Mouse (Mus musculus) CD4-positive, CD25-positive, alpha-beta regulatory T cell (primary cell): ENCODE measurements around the gene Rbbp6. TPM values are rescaled to one million over a fixed set of nuclear protein-coding genes. Genes with fewer than 3 reads are reported as not detected.

Experiments
- polyA plus RNA-seq: library from polyadenylated mRNA; unstranded; fragments of 100-300 nt; shearing (Covaris generic); gene quantifications from one replicate; pipeline ENCODE4 v1.2.1, GENCODE M21; 2017

The Rbbp6 gene
- polyA plus RNA-seq = 48.0 TPM

GRCm38 (mm10) chr7:122965386-122965785 is at the start of gene Rbbp6:
Rbbp6 (plus strand) TSS chr7:122965686.

Other genes with a start within 250 kb of the Rbbp6 start
- 82.3 TPM for gene Tnrc6a, start 158.2 kb downstream of the Rbbp6 start, polyA plus RNA-seq
- 0.54 TPM for gene Slc5a11, start 249.1 kb downstream of the Rbbp6 start, polyA plus RNA-seq